Mouse (Mus musculus): ENCODE measurements at regions not wholly inside any gene's neighbourhood (a gene's known extent, or its start where the extent isn't known, plus 50 kb on each side); places are given as distances from the start of the nearest gene placed in this dataset.

- peak; percentile 98 for ATAC-seq (replicated peaks; ENCODE audit: poor library complexity, severe bottlenecking)
These were observed 1214.2 kb downstream of the Adam6a start for GRCm38 (mm10) chr12:114757948-114758347.

GRCm38 (mm10) chr12:114764211-114764610 lies 1220.5 kb downstream of the Adam6a start:
- ATAC-seq (replicated peaks; ENCODE audit: poor library complexity, severe bottlenecking) = peak; percentile 14; the same call in 1 of the 2 replicates

GRCm38 (mm10) chr12:114775414-114775813 lies 1231.7 kb downstream of the Adam6a start:
- peak; percentile 67 for ATAC-seq (replicated peaks; ENCODE audit: poor library complexity, severe bottlenecking)

DNA sequence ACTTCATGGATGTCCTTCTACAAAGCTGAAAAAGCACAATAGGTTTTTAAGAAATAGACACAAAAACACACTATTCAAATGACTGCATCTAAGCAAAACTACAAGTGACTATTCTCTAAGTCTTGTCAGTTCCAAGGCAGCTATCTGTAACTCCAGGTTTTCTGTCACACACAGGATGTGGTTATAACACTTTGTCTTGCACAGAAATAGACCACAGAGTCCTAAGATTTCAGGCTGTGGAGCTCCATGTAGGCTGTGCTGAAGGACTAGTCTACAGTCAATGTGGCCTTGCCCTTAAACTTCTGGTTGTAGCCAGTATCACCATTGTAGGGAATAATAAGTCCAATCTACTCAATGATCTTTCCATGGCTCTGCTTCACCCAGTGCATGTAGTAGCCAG lies 1243.1 kb upstream of the Zfp386 start:
- peak; percentile 40; the same call in 1 of the 2 replicates for ATAC-seq (replicated peaks; ENCODE audit: poor library complexity, severe bottlenecking)

DNA sequence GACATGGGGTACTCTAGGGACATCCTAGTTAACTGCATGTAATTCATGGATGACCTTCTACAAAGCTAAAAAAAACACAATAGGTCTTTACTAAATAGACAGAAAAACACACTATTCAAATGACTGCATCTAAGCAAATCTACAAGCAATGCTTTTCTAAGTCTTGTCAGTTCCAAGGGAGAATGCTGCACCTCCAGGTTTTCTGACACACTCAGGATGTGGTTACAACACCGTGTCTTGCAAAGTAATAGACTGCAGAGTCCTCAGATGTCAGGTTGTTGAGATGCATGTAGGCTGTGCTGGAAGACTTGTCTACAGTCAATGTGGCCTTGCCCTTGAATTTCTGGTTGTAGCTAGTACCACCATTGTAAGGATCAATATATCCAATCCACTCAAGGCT lies 1238.3 kb upstream of the Zfp386 start:
- no peak for ATAC-seq (replicated peaks; ENCODE audit: poor library complexity, severe bottlenecking)

GRCm38 (mm10) chr12:114816858-114817257 lies 1230.7 kb upstream of the Zfp386 start:
- ATAC-seq (replicated peaks; ENCODE audit: poor library complexity, severe bottlenecking) = peak; percentile 37; the same call in 1 of the 2 replicates

GRCm38 (mm10) chr12:114832916-114833315 lies 1214.6 kb upstream of the Zfp386 start:
- ATAC-seq (replicated peaks; ENCODE audit: poor library complexity, severe bottlenecking) = no peak
